Mouse (Mus musculus): ENCODE data around the gene Efs.

GRCm38 (mm10) chr14:54974068-54974791 is 48.3 kb upstream of the Efs start:
- no peak for TF ChIP-seq EP300 (IDR thresholded peaks at IDR 0.05; ENCODE audit: insufficient read depth, low read depth, low read length)
- TF ChIP-seq CTCF (IDR thresholded peaks at IDR 0.05): no peak

Measured in heart, adult 2 months (tissue).